Mouse (Mus musculus) liver, embryonic 11.5 days (tissue): ENCODE data around the gene Rragd. TPM values are rescaled to one million over a fixed set of nuclear protein-coding genes. Genes with fewer than 3 reads are reported as not detected.

Source experiments
- polyA plus RNA-seq: library from polyadenylated mRNA; unstranded; fragments of >200 nt; fragmentation: Nextera tagmentation; extraction: Ambion mirVana; gene quantifications from 2 replicates; pipeline ENCODE4 v1.2.1, GENCODE M21; 2014

Gene Rragd
- polyA plus RNA-seq, 1 experiment from 2014 or later: 4.6 TPM

Other genes with a start within 250 kb of the Rragd start
- gene Lyrm2, start 182.8 kb upstream of the Rragd start, polyA plus RNA-seq: 56.7 and 68.0 TPM in 2 replicates
- gene Ankrd6, start 32.2 kb upstream of the Rragd start, polyA plus RNA-seq: 3.0 and 3.4 TPM in 2 replicates
- 43.6 and 44.3 TPM in 2 replicates for gene Ube2j1, start 48.4 kb downstream of the Rragd start, polyA plus RNA-seq
- not detected in 2 replicates for gene Gabrr2, start 80.0 kb downstream of the Rragd start, polyA plus RNA-seq
- not detected in 2 replicates for gene Gabrr1, start 149.5 kb downstream of the Rragd start, polyA plus RNA-seq
- 0.26 and 0.70 TPM in 2 replicates for gene Pm20d2, start 206.7 kb downstream of the Rragd start, polyA plus RNA-seq
- gene Srsf12, start 226.0 kb downstream of the Rragd start, polyA plus RNA-seq: 0.73 and 1.6 TPM in 2 replicates